Mouse (Mus musculus): Measurements from ENCODE around the gene Ano1.
A peak's percentile ranks its signal among the peaks of the same experiment; 100 is the strongest.

- TF ChIP-seq CTCF (IDR thresholded peaks at IDR 0.05; ENCODE audit: extremely low read depth, insufficient read depth, low read length) (peak; percentile 80), POLR2A (IDR thresholded peaks at IDR 0.05; ENCODE audit: extremely low read depth, insufficient read depth, low read length) (no peak)
Measured at GRCm38 (mm10) chr7:144798471-144798870, 46.7 kb upstream of the Ano1 start.
